Mouse (Mus musculus): ENCODE data around the gene Ptprcap. TPM values are rescaled to one million over a fixed set of nuclear protein-coding genes. Genes with fewer than 3 reads are reported as not detected.

Ptprcap gene
- polyA plus RNA-seq, 3 experiments from 2014 or later, result 802 to 889 (median 855) TPM

- no peak for ATAC-seq
Observed at GRCm38 (mm10) chr19:4166678-4167476, 13.5 kb downstream of the Ptprcap start.

- peak; percentile 96 for ATAC-seq
Observed at GRCm38 (mm10) chr19:4169378-4169784, 16.0 kb downstream of the Ptprcap start.

DNA sequence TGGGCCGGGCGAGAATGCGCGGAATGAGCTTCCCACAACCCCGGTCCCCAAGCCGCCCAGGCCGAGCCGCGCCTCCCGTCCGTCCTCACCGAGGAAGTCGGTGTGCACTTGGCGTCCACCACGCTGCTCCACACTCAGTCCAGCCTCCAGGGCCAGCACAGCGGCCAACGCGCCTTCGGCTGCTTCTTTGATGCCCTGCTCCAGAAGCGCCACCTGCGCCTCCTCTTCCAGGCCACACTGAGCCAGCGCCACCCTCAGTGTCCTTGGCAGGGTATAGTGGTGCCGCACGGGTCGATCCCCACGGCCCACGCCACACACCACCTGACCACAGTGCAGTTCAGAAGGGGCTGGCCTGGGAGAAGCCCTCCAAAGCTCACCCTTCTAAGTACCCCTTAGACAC is 16.4 kb downstream of the Ptprcap start:
- ATAC-seq, result peak; percentile 16

DNA sequence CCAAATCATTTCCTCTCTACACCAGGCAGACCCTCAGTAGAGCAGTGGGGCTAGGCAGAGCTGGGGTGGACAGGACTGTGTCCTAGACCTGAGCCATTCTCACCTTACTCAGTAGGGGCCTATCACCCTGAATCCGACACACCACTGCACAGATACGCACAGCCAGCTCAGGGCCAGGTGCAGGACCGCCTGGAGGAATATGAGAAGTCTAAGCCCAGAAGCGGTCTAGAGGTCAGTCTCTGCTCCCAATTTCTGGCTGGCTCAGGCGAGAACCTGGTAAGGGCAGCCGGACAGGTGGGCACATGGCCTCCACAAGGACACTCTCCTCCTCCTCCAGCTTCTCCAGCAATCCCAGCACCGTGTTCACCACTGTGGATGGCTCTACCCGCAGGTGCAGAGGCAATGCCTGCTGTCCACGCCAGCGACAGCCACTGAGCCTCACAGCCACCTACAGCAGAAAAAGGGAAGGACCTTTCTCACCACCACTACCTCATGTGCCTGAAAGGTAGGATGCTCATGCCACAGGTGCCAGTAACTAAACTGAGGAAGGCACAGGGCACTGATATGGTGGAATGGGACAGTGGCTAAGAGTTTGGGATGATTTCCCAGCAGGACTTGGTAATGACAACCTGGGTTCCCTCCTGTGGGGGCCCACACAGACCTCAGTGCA is 17.5 kb downstream of the Ptprcap start:
- no peak for ATAC-seq

DNA sequence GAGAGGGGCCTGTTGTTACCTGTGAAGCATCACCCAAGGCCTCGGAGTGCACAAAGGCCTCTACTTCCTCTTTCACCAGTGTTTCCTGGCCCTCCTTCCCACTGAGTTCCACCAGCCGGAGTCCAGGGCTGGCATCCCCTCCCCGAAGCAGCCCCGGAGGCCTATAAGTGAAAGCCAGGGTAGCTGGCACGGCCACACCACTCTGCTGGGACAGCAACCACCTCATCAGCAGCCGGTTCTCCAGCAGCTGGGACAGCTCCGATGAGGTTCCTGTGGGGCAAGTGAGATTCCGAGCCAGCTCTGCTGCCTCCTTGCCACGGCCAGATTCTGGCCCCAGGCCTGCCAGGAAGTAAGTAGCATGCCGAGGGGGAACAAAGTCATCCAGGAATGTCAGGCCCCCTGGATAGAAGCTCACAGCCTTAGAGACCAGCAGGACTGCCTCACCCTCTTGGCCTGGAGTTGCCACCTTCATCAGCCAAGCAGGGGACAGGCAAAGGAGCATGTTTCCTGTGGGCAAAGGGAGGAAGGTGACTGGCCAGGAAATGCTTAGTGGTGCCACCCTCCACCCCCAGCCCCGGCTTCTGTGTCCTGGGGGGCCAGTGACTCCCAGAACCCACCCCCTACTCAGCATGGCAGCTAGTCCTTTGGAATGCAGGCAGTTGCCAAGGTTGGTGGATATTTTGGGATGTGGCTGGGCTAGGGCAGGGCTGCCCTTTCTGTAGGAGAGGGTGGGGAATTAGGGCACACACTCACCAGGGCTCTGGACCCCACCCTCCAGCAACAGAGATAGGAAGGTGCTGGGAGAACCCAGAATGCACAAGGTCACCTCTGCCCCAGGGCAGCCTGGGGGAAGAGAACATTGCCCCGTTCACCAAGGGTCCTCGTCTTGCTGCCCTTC is 18.2 kb downstream of the Ptprcap start:
- no peak for ATAC-seq

GRCm38 (mm10) chr19:4172925-4173324 is 19.5 kb downstream of the Ptprcap start:
- ATAC-seq, result no peak

DNA sequence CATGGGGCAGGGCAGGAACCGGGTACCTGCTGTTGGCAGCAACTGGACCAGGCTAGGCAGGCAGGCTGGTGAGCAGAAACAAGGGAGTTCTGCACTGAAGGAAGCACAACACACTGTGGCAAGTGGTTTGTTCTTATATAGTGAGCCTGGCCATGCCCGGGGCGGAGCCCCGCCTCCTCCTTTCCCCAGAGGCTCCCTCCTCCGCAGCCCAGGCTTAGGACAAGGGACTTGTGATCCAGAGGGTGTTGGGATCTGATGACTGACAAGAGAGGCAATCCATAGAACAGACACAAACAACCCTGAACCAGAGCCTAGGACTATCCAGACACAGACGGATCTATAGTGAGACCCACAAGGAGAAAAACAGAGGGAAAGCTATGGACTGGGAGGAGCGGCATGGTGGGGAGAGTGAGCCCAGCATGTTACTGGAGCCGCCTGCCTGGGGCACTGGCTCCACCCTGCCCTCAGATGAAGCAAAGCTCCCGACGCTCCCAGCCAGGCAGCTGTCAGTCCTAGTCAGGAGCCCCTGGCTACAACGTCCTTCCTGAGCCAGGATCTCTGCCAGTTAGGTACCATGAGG is 22.1 kb downstream of the Ptprcap start, which contains the start of gene Carns1:
Gene Carns1 (minus strand): TSS at position 112 of the 580 bp plus-strand sequence.
- ATAC-seq, result no peak

DNA sequence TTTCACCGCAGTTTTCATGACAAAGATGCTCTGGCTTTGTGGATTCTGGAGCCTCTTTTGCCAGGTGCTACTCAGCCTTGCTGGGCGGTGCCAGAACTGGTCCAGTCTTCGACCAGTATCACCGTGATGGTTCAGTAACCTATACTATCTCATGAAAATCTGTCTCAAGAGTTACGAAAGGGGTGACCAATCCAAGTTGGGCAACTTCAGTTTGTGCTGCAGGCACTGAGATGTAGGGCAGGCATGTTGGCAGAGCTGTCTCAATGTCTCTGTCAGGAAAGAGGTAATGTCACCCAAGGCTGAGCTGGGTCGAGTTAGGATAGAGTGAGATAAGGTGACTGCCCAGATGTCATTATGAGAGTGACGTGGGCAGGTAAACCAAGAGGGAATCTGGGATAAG is 27.0 kb downstream of the Ptprcap start:
- no peak for ATAC-seq

DNA sequence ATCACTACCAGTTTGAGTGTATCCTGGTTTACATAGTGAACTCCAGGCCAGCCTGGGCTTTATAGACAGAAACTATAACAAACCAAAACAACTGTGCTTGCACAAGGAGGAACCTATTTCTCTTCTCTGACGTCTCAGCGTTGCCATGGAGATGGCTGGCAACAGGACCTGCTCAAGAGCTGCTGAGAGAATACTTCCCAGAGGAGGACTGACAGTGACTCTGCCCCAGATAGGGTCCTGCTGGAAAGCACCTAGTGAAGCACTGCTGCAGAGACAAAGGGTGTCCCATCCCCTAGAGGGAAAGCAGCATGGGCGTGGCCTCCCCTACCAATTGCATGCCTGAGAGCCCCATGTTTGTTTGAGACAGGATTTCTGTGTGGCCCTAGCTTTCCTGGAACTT is 28.5 kb downstream of the Ptprcap start:
- ATAC-seq, result peak; percentile 19

- ATAC-seq, result no peak
Observed at GRCm38 (mm10) chr19:4183689-4184088, 30.3 kb downstream of the Ptprcap start.

DNA sequence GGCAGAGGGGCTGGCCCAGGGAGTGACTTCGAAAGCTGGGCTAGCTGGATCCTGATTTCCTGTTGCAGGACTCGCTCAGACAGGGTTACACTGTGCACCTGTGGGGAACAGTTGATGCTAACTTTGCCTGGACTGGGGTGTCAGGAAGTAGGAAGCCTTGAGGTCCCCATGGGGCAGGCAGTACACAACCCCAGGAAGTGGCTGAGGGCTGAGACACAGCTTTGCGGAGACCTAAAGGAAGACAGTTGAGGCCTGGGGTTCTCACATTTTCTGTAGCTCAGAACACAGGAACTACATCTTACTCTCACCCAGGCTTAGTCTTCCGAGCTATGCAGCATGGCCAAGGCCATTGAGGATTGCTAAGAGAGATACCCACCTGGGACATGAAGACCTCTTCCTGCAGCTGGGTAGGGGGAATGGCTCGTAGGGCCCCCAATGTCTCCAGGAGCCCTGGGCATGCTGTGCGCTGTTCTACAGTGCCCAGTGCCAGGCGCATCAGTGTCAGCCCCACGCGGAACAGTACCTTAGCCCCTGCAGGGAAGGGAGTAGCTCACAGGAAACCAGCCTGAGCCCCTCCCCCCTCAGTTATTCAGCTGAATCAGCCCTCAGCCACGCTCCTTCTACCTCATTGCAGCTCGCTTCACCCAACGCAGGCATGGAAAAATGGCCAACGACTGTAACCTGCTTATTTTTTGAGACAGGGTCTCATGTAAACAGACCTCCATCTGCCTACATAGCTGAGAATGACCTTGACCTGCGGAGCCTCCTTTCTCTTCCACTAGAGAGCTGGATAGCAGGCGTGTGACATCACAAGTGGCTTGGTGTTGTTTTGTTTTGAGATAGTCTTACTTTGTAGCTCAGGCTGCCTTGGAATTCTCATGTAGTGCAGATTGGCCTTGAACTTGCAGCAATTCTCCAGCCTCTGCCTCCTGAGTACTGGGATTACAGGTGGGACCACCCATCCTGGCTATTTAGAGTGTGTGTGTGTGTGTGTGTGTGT is 31.9 kb downstream of the Ptprcap start:
- ATAC-seq, result peak; percentile 77

DNA sequence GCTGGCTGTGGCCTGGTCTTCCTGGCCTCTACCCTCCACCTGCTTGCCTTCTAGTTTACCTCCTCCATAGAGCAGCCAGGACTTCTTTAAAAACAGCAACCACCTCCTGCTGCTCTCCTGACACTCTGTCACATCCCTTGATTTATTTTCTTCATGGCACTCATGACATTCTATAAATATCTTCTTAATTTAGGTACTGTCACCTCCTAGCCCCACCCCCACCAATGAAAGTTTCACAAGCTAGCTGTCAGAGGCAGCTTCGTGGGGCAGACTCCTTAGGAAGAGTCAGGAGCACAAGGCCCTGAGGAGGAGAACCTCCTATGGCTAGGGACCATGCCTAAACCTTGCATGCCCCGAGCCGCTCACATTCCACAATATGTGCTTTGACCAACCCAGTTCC is 33.9 kb downstream of the Ptprcap start:
- ATAC-seq, result no peak

- ATAC-seq, result no peak
Observed at GRCm38 (mm10) chr19:4189051-4189620, 35.7 kb downstream of the Ptprcap start.

- ATAC-seq, result peak; percentile 71
Observed at GRCm38 (mm10) chr19:4190831-4191334, 37.5 kb downstream of the Ptprcap start, which contains the start of gene Tbc1d10c. Gene Tbc1d10c (minus strand): TSS chr19:4191284.

GRCm38 (mm10) chr19:4191528-4192250 is 38.3 kb downstream of the Ptprcap start, which contains the start of gene Ppp1ca:
Gene Ppp1ca (plus strand): TSS chr19:4192065.
- peak; percentile 85 for ATAC-seq

DNA sequence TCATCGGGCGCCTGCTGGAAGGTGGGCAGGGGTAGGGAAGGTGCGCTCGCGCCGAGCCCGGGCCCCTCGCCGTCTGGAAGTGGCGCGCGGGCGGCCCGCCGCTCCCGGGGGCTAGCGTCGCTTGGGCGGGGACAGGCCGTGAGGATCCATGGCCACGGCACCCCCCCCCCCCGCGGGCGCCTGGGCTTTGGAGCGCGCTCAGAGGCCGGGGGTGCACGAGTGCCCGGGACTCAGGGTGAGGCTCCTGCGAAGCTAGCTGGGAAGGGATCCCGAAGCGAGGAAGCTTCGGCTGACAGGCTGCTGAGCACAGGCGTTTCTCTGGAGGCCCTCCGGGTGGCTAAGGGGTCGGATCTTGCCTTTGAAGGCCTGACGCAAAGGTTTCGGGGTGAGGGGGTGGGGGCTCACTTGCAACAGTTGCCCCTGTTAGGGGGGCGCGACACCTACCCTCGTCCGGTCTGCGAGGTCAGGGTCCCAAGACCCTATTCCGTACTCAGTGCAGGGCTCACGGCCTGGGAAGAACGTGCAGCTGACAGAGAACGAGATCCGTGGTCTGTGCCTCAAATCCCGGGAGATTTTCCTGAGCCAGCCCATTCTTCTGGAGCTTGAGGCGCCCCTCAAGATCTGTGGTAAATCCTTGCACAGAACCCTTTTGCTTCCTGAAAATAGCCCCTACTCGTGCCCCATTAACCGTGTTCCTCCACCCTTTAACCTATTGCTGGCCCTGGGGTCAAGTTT is 39.0 kb downstream of the Ptprcap start:
- no peak for ATAC-seq

DNA sequence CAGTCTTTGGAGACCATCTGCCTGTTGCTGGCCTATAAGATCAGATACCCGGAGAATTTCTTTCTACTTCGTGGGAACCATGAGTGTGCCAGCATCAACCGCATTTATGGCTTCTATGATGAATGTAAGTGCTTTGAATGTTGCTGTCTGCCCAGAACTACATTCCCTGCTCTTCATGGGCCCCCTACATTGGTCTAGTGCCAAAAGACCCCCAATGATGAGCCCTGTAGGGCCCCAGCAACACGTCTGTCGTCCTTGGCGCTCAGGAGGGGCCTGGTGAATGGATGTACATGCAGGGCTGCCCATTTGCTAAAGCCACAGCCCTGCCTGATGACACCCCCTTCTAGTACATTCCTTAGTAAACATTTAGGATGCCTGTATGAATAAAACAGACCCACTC is 39.7 kb downstream of the Ptprcap start:
- ATAC-seq, result no peak

DNA sequence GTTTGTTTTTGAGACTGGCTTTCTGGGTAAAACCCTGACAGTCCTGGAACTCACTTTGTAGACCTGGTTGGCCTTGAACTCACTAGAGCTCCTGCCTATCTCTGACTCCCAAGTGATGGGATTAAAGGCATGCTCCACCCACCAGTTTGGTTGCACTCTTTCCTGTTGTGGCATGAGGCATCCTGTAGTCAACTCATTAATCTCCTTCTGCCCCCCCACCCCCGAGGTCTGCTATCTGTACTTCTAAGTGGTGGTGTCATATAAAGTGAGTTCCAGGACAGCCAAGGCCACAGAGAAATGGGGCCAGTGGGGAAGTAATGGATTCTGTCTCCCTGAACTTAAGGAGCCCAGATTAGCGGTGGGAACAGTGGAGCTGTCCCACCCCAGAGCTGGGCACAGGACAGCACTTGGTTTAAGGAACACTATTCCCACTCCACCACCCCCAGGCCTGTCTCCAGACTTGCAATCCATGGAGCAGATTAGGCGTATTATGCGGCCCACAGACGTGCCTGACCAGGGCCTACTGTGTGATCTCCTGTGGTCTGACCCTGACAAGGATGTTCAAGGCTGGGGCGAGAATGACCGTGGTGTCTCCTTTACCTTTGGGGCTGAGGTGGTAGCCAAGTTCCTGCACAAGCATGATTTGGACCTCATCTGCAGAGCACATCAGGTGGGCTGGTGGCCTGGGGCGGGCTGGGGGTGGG is 40.8 kb downstream of the Ptprcap start:
- ATAC-seq, result no peak

All from inflammation-experienced regulatory T-cells, adult 6 months (primary cell).